Mouse (Mus musculus) heart, embryonic 13.5 days (tissue): ENCODE measurements around the gene Ptx4. TPM values are rescaled to one million over a fixed set of nuclear protein-coding genes. Genes with fewer than 3 reads are reported as not detected.
A peak's percentile ranks its signal among the peaks of the same experiment; 100 is the strongest.

Source experiments
- ATAC-seq: fragments of 200-750 bp; cut with Nextera tagmentation; 2 replicates; pipeline ENCODE4 v1.8.0; 2017; ENCODE audit warnings: moderate TSS enrichment; ENCODE audit not compliant: insufficient number of reproducible peaks, low FRiP score, low TSS enrichment; ENCODE audit errors: extremely low read depth
- H3K27ac ChIP-seq: fragments of 300-500 bp; sonication (generic); replicated peaks from 2 replicates; pipeline ENCODE4 v1.5.1; 2015; ENCODE audit warnings: moderate library complexity, mild to moderate bottlenecking, inconsistent platforms
- H3K27me3 ChIP-seq: fragments of 300-500 bp; sonication (generic); replicated peaks from 2 replicates; pipeline ENCODE4 v1.6.1; 2015; ENCODE audit warnings: mild to moderate bottlenecking, inconsistent platforms
- H3K36me3 ChIP-seq: fragments of 300-500 bp; sonication (generic); 2 replicates; pipeline ENCODE4 v1.6.1; 2015; ENCODE audit warnings: mild to moderate bottlenecking, inconsistent platforms
- H3K4me1 ChIP-seq: fragments of 300-500 bp; sonication (generic); 2 replicates; pipeline ENCODE4 v1.6.1; 2015; ENCODE audit warnings: inconsistent platforms
- H3K4me2 ChIP-seq: fragments of 300-500 bp; sonication (generic); 2 replicates; pipeline ENCODE4 v1.6.1; 2015; ENCODE audit warnings: inconsistent platforms, mild to moderate bottlenecking, moderate library complexity
- H3K4me3 ChIP-seq: fragments of 300-500 bp; sonication (generic); 2 replicates; pipeline ENCODE4 v1.5.1; 2015; ENCODE audit warnings: moderate library complexity, mild to moderate bottlenecking, inconsistent platforms
- H3K9ac ChIP-seq: fragments of 300-500 bp; sonication (generic); 2 replicates; pipeline ENCODE4 v1.6.1; 2015; ENCODE audit warnings: inconsistent platforms, mild to moderate bottlenecking, moderate library complexity
- H3K9me3 ChIP-seq: fragments of 300-500 bp; sonication (generic); 2 replicates; pipeline ENCODE4 v1.6.1; 2016; ENCODE audit warnings: inconsistent platforms
- WGBS: fragments of 180-500 bp; shearing (Covaris S2); methylation state at CpG from one replicate; pipeline ENCODE4 v1.1.7; 2015; ENCODE audit warnings: mixed read lengths; 5-methylcytosine and 5-hydroxymethylcytosine counted together
- polyA plus RNA-seq: library from polyadenylated mRNA; unstranded; fragments of >200 nt; fragmentation: Nextera tagmentation; extraction: Ambion mirVana; gene quantifications from 2 replicates; pipeline ENCODE4 v1.2.1, GENCODE M21; 2015

Ptx4 gene
- polyA plus RNA-seq, 1 experiment from 2014 or later = 0.15 TPM

- Histone ChIP-seq H3K27ac (no peak overlapping the region), H3K27me3 (no peaks in the 10 kb centered on the region), H3K4me3 (no peak overlapping the region), H3K4me1 (peaks cover 14% of the 10 kb centered on the region), H3K9me3 (no peaks in the 10 kb centered on the region), H3K9ac (no peak overlapping the region), H3K4me2 (peak overlapping the region; percentile 40), H3K36me3 (peaks cover 57% of the 10 kb centered on the region)
- WGBS = 82% methylated on average over 10 of the region's 10 CpGs
- ATAC-seq = no peak
Measured at GRCm38 (mm10) chr17:25090450-25090849, 30.1 kb upstream of the Ptx4 start.

GRCm38 (mm10) chr17:25096221-25096620 is 24.3 kb upstream of the Ptx4 start:
- H3K9ac ChIP-seq = no peak overlapping the region
- H3K9me3 ChIP-seq = no peaks in the 10 kb centered on the region
- H3K27me3 ChIP-seq = no peaks in the 10 kb centered on the region
- H3K4me2 ChIP-seq = no peak overlapping the region
- no peak overlapping the region for H3K4me3 ChIP-seq
- no peaks in the 10 kb centered on the region for H3K4me1 ChIP-seq
- H3K27ac ChIP-seq = no peak overlapping the region
- WGBS = 84% methylated on average over 2 of the region's 2 CpGs
- peaks cover 76% of the 10 kb centered on the region for H3K36me3 ChIP-seq
- ATAC-seq = no peak

GRCm38 (mm10) chr17:25100052-25100451 is 20.5 kb upstream of the Ptx4 start:
- peaks cover 82% of the 10 kb centered on the region for H3K36me3 ChIP-seq
- no peak overlapping the region for H3K4me3 ChIP-seq
- H3K4me2 ChIP-seq = no peak overlapping the region
- no peak overlapping the region for H3K9ac ChIP-seq
- H3K27ac ChIP-seq = no peak overlapping the region
- ATAC-seq = no peak
- no peaks in the 10 kb centered on the region for H3K9me3 ChIP-seq
- 83% methylated on average over 6 of the region's 6 CpGs for WGBS
- H3K4me1 ChIP-seq = no peaks in the 10 kb centered on the region
- H3K27me3 ChIP-seq = no peaks in the 10 kb centered on the region

GRCm38 (mm10) chr17:25101338-25101737 is 19.2 kb upstream of the Ptx4 start:
- Histone ChIP-seq H3K4me3 (no peak overlapping the region), H3K4me1 (no peaks in the 10 kb centered on the region), H3K9me3 (no peaks in the 10 kb centered on the region), H3K9ac (no peak overlapping the region), H3K4me2 (no peak overlapping the region), H3K27me3 (no peaks in the 10 kb centered on the region), H3K36me3 (peaks cover 90% of the 10 kb centered on the region), H3K27ac (no peak overlapping the region)
- 88% methylated on average over 11 of the region's 11 CpGs for WGBS
- ATAC-seq = no peak

GRCm38 (mm10) chr17:25107786-25108185 is 12.8 kb upstream of the Ptx4 start:
- ATAC-seq = no peak
- H3K4me1 ChIP-seq = peaks cover 11% of the 10 kb centered on the region
- no peak overlapping the region for H3K4me2 ChIP-seq
- no peaks in the 10 kb centered on the region for H3K9me3 ChIP-seq
- no peak overlapping the region for H3K27ac ChIP-seq
- H3K36me3 ChIP-seq = peaks cover 92% of the 10 kb centered on the region
- H3K4me3 ChIP-seq = no peak overlapping the region
- 91% methylated on average over 7 of the region's 16 CpGs for WGBS
- H3K9ac ChIP-seq = no peak overlapping the region
- no peaks in the 10 kb centered on the region for H3K27me3 ChIP-seq

GRCm38 (mm10) chr17:25109578-25109977 is 11.0 kb upstream of the Ptx4 start:
- Histone ChIP-seq H3K9me3 (no peaks in the 10 kb centered on the region), H3K27ac (no peak overlapping the region), H3K4me1 (peaks cover 17% of the 10 kb centered on the region), H3K9ac (no peak overlapping the region), H3K27me3 (no peaks in the 10 kb centered on the region), H3K36me3 (peaks cover 90% of the 10 kb centered on the region), H3K4me2 (no peak overlapping the region), H3K4me3 (no peak overlapping the region)
- no peak for ATAC-seq
- 65% methylated on average over 2 of the region's 2 CpGs for WGBS

GRCm38 (mm10) chr17:25110590-25110989 is 10.0 kb upstream of the Ptx4 start:
- Histone ChIP-seq H3K36me3 (peaks cover 79% of the 10 kb centered on the region), H3K4me3 (no peak overlapping the region), H3K4me2 (no peak overlapping the region), H3K9me3 (no peaks in the 10 kb centered on the region), H3K9ac (no peak overlapping the region; the same call in 1 of the 2 replicates), H3K27me3 (no peaks in the 10 kb centered on the region), H3K27ac (no peak overlapping the region), H3K4me1 (peaks cover 24% of the 10 kb centered on the region)
- ATAC-seq = no peak
- 88% methylated on average over 6 of the region's 6 CpGs for WGBS

GRCm38 (mm10) chr17:25111220-25111619 is 9.3 kb upstream of the Ptx4 start:
- no peaks in the 10 kb centered on the region for H3K27me3 ChIP-seq
- peaks cover 73% of the 10 kb centered on the region for H3K36me3 ChIP-seq
- H3K27ac ChIP-seq = no peak overlapping the region
- no peaks in the 10 kb centered on the region for H3K9me3 ChIP-seq
- WGBS = 88% methylated on average over 5 of the region's 5 CpGs
- peaks cover 27% of the 10 kb centered on the region for H3K4me1 ChIP-seq
- ATAC-seq = no peak
- H3K9ac ChIP-seq = 0 out of 2 replicates have a peak overlapping the region, but pooled peaks have one; percentile 19
- no peak overlapping the region for H3K4me2 ChIP-seq
- H3K4me3 ChIP-seq = no peak overlapping the region

GRCm38 (mm10) chr17:25111739-25112422 is 8.7 kb upstream of the Ptx4 start:
- no peaks in the 10 kb centered on the region for H3K9me3 ChIP-seq
- peaks cover 67% of the 10 kb centered on the region for H3K36me3 ChIP-seq
- peaks cover 29% of the 10 kb centered on the region for H3K4me1 ChIP-seq
- peak overlapping the region; percentile 65 for H3K9ac ChIP-seq
- peak overlapping the region; percentile 42 for H3K27ac ChIP-seq
- no peaks in the 10 kb centered on the region for H3K27me3 ChIP-seq
- no peak overlapping the region for H3K4me2 ChIP-seq
- H3K4me3 ChIP-seq = no peak overlapping the region
- 71% methylated on average over 8 of the region's 8 CpGs for WGBS
- ATAC-seq = no peak

GRCm38 (mm10) chr17:25112423-25112810 is 8.1 kb upstream of the Ptx4 start:
- whole genome bisulfite sequencing = 71% methylated on average over 3 of the region's 3 CpGs
- no peaks in the 10 kb centered on the region for H3K27me3 ChIP-seq
- H3K36me3 ChIP-seq = peaks cover 61% of the 10 kb centered on the region
- peaks cover 29% of the 10 kb centered on the region for H3K4me1 ChIP-seq
- no peak overlapping the region for H3K4me2 ChIP-seq
- H3K9me3 ChIP-seq = no peaks in the 10 kb centered on the region
- no peak overlapping the region for H3K4me3 ChIP-seq
- peak overlapping the region; percentile 65 for H3K9ac ChIP-seq
- H3K27ac ChIP-seq = 0 out of 2 replicates have a peak overlapping the region, but pooled peaks have one; percentile 42
- ATAC-seq = no peak

- Histone ChIP-seq H3K9me3 (no peaks in the 10 kb centered on the region), H3K4me3 (peak overlapping the region; percentile 62), H3K9ac (peak overlapping the region; percentile 83), H3K27ac (peak overlapping the region; percentile 90), H3K36me3 (peaks cover 37% of the 10 kb centered on the region), H3K4me2 (peak overlapping the region; percentile 88), H3K27me3 (no peaks in the 10 kb centered on the region; the same call in 1 of the 2 replicates), H3K4me1 (peaks cover 29% of the 10 kb centered on the region)
- WGBS = 12% methylated on average over 23 of the region's 23 CpGs
- ATAC-seq = no peak; the same call in 1 of the 2 replicates
Measured at GRCm38 (mm10) chr17:25114908-25115645, 5.5 kb upstream of the Ptx4 start.
